Mouse (Mus musculus) ES-E14 (cell line): ENCODE data around the gene Pgk1. TPM values are rescaled to one million over a fixed set of nuclear protein-coding genes. Genes with fewer than 3 reads are reported as not detected.
A peak's percentile ranks its signal among the peaks of the same experiment; 100 is the strongest.

Experiments
- DNase-seq: peaks from one replicate; pipeline ENCODE4 v3.0.0-alpha.2; 2013; ENCODE audit warnings: low read depth, low spot score
- H3K27ac ChIP-seq: 2 replicates; pipeline ENCODE4 v1.5.1; 2012; ENCODE audit warnings: low read depth, mild to moderate bottlenecking, low read length, moderate library complexity, mixed read lengths; ENCODE audit not compliant: poor library complexity, insufficient read depth, severe bottlenecking
- H3K36me3 ChIP-seq: 2 replicates; pipeline ENCODE4 v1.6.1; 2012; ENCODE audit warnings: mild to moderate bottlenecking, low read length, moderate library complexity, mixed read lengths; ENCODE audit not compliant: control insufficient read depth, poor library complexity, insufficient read depth, severe bottlenecking
- H3K4me1 ChIP-seq, 2 experiments: fragments of 150-350 bp in 1 of 2; sonication (generic) in 1 of 2; 2 replicates each; pipeline ENCODE4 v1.6.1; 2012; ENCODE audit warnings: low read length in 2 of 2, mild to moderate bottlenecking in 1 of 2, mixed read lengths in 1 of 2; ENCODE audit not compliant: control insufficient read depth in 2 of 2, insufficient read depth in 2 of 2, poor library complexity in 1 of 2
- H3K4me3 ChIP-seq, 2 experiments: fragments of 150-350 bp in 1 of 2; sonication (generic) in 1 of 2; 2 replicates each; pipeline ENCODE4 v1.5.1; 2012; ENCODE audit warnings: low read length in 2 of 2, low read depth in 1 of 2, mild to moderate bottlenecking in 1 of 2, mixed read lengths in 1 of 2; ENCODE audit not compliant: insufficient read depth in 1 of 2, poor library complexity in 1 of 2, severe bottlenecking in 1 of 2
- H3K9ac ChIP-seq: 2 replicates; pipeline ENCODE4 v1.6.1; 2012; ENCODE audit warnings: low read depth, mild to moderate bottlenecking, low read length, mixed read lengths; ENCODE audit not compliant: poor library complexity, insufficient read depth, severe bottlenecking
- H3K9me3 ChIP-seq: fragments of 150-350 bp; sonication (generic); 2 replicates; pipeline ENCODE4 v1.6.1; 2012; ENCODE audit warnings: low read depth, mild to moderate bottlenecking, low read length; ENCODE audit not compliant: control insufficient read depth, insufficient read depth
- CHD2 ChIP-seq: IDR thresholded peaks from 2 replicates; pipeline ENCODE4 v1.6.1; 2014; ENCODE audit warnings: mild to moderate bottlenecking, low read depth, low read length, inconsistent platforms
- HCFC1 ChIP-seq: IDR thresholded peaks from 2 replicates; pipeline ENCODE4 v1.6.1; 2012; ENCODE audit warnings: low read length, inconsistent platforms, borderline replicate concordance; ENCODE audit not compliant: insufficient read depth
- MAFK ChIP-seq: IDR thresholded peaks from 2 replicates; pipeline ENCODE4 v1.6.1; 2014; ENCODE audit warnings: mild to moderate bottlenecking, low read depth, low read length, inconsistent platforms; ENCODE audit not compliant: insufficient read depth
- ZC3H11A ChIP-seq: IDR thresholded peaks from 2 replicates; pipeline ENCODE4 v1.6.1; 2012; ENCODE audit warnings: low read depth, mild to moderate bottlenecking, inconsistent platforms, low read length, borderline replicate concordance
- ZNF384 ChIP-seq: IDR thresholded peaks from 2 replicates; pipeline ENCODE4 v1.6.1; 2012; ENCODE audit warnings: low read depth, low read length, inconsistent platforms
- in situ Hi-C, 2 experiments: fragments of 600-800 bp; cut with MboI; formaldehyde crosslinking; loops; one replicate each; pipeline ENCODE4 v1.15.1; 2025; ENCODE audit warnings: low sequenced_read_pairs in 2 of 2, inconsistent platforms in 1 of 2; ENCODE audit not compliant: unreplicated experiment in 2 of 2
- total RNA-seq: library from RNA; depleted of rRNA; stranded (reverse); fragments of 300-350 nt; gene quantifications from 2 replicates; pipeline ENCODE4 v1.2.3, GENCODE M21; 2012; rRNA removed

Pgk1 gene
- total RNA-seq: 521 and 542 TPM in 2 replicates

DNA sequence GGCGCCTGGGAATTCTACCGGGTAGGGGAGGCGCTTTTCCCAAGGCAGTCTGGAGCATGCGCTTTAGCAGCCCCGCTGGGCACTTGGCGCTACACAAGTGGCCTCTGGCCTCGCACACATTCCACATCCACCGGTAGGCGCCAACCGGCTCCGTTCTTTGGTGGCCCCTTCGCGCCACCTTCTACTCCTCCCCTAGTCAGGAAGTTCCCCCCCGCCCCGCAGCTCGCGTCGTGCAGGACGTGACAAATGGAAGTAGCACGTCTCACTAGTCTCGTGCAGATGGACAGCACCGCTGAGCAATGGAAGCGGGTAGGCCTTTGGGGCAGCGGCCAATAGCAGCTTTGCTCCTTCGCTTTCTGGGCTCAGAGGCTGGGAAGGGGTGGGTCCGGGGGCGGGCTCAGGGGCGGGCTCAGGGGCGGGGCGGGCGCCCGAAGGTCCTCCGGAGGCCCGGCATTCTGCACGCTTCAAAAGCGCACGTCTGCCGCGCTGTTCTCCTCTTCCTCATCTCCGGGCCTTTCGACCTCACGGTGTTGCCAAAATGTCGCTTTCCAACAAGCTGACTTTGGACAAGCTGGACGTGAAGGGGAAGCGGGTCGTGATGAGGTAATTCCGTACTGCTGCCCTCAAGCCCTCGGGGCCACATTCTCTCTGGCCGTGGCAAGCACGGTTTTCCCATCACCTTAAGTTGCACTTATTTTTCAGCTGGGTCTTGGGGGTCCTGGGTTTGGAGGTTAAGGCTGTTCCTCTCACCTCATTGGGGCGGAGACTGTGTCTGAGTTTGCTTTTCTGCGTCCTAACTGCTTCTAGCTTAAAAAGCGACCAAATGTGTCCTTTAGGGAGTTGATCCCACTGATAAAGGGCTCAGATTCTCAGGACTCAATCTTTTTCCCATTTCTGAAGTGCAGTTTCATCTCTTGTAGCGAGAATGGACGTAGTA lies at the start of gene Pgk1:
Gene Pgk1, plus strand, starts transcription at position 388 of the 937 bp plus-strand sequence.
- H3K36me3 ChIP-seq: peaks cover 7% of the 10 kb centered on the region
- in situ Hi-C loops: no loop called here
- peaks cover 1 to 2% of the 10 kb centered on the region in 2 experiments; a peak in 1 of 4 replicates for H3K4me1 ChIP-seq
- peak within 1 kb of the TSS; percentile 70; the same call in 1 of the 2 replicates for H3K27ac ChIP-seq
- peak within 1 kb of the TSS; percentile 83 for H3K9ac ChIP-seq
- peak within 1 kb of the TSS; percentile 86 to 96 for H3K4me3 ChIP-seq
- peak; percentile 60; the same call in 1 of the 2 replicates for TF ChIP-seq CHD2
- no peak for TF ChIP-seq ZNF384
- no peaks in the 10 kb centered on the region for H3K9me3 ChIP-seq
- peak; percentile 89 for DNase-seq

DNA sequence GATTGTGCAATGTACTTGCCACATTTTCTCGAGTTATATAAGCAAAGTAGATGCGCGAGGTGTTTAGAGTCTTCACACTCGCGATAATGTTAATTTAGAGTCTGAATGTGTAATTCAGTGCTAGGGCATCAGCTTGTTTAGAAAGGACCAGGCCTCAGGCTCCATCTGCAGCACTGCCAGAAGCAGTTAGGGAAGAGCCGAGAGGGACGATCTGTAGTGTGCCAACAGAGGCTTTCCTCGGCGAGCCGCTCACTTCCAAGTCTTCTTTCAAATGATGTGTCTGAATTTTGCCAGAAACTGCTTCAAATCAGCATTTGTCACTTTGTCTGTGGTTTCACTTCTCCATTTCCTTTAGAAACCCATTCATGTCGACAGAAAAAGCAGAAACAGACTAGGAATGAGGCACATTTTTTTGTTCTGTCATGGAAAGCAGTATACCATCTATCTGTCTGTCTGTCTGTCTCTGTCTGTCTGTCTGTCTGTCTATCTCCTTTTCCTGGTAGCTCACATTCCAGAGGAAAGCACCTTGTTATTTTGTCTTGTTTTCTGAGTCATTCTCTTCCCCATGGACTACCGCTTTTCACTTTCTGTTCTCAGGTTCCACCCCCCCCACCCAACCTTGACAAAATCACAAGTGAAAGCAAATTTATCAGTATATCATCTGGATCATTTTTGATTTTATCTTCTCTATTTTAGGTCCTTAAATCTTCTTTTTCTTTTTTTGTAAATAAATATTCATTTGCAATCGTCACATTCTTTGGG lies 47.4 kb upstream of the Pgk1 start:
- in situ Hi-C loops: no loop called here
- no peaks in the 10 kb centered on the region for H3K9me3 ChIP-seq
- no peak overlapping the region for H3K27ac ChIP-seq
- TF ChIP-seq CHD2 (no peak), ZNF384 (no peak), HCFC1 (no peak), MAFK (no peak), ZC3H11A (no peak)
- no peaks in the 10 kb centered on the region for H3K36me3 ChIP-seq
- H3K4me1 ChIP-seq: no peaks in the 10 kb centered on the region
- no peak for DNase-seq
- H3K4me3 ChIP-seq: no peak overlapping the region
- H3K9ac ChIP-seq: no peak overlapping the region

DNA sequence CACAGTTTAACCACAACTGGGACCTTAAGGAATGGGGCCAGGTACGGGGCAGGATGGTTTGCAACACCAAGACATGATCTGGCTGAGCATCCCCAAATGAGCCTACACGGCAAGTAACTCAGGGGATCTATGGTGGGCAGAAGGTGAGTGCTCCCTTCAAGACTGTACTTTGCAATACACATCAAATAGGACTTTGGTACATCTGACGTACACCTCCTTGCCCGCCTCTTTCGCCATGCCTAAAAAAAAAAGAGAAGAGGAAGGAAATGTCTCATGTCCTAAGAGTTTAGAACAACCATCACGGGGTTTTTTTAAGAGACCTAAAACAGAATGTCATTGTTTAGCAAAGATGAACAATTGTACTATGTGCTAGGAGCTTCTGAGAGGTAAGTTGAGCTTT lies 44.0 kb upstream of the Pgk1 start, which contains the start of gene Tlr13:
Gene Tlr13, plus strand, starts transcription at position 269 of the 400 bp plus-strand sequence.
- H3K4me1 ChIP-seq: no peaks in the 10 kb centered on the region
- H3K36me3 ChIP-seq: no peaks in the 10 kb centered on the region
- in situ Hi-C loops: no loop called here
- TF ChIP-seq CHD2 (no peak), ZNF384 (no peak), MAFK (no peak), HCFC1 (no peak), ZC3H11A (no peak)
- H3K9me3 ChIP-seq: no peaks in the 10 kb centered on the region
- no peak for DNase-seq
- H3K27ac ChIP-seq: no peak within 1 kb of the TSS
- no peak within 1 kb of the TSS for H3K9ac ChIP-seq
- no peak within 1 kb of the TSS for H3K4me3 ChIP-seq

DNA sequence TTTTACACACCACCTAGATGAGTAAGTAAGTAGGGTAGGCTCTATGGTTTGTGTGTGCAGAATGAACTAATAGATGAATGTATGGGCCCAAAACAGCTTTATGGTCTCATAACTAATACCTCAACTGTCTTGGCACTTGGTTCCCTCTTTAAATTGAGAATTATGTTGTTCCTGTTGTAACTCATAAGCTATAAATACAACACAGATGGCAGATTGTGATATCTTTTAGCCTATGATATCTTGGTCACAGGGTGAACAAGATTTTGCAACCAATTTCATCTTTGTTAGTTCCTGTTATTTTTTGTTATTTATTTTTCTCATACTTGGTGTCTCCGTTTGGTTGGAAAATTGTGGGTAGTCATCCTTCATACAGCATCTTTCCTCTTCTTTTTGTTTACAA lies 38.7 kb upstream of the Pgk1 start:
- Histone ChIP-seq H3K4me1 (no peaks in the 10 kb centered on the region), H3K9ac (no peak overlapping the region), H3K27ac (no peak overlapping the region), H3K9me3 (no peaks in the 10 kb centered on the region), H3K36me3 (no peaks in the 10 kb centered on the region), H3K4me3 (no peak overlapping the region)
- in situ Hi-C loops: no loop called here
- no peak for DNase-seq
- TF ChIP-seq CHD2 (no peak), ZC3H11A (no peak), ZNF384 (no peak), MAFK (no peak), HCFC1 (no peak)
